Mouse (Mus musculus) CH12.LX (cell line): ENCODE measurements at regions not wholly inside any gene's neighbourhood (a gene's known extent, or its start where the extent isn't known, plus 50 kb on each side); places are given as distances from the start of the nearest gene placed in this dataset.

Experiments
- DNase-seq: peaks from one replicate; pipeline ENCODE4 v3.0.0-alpha.2; 2013; ENCODE audit errors: extremely low read depth
- H3K27ac ChIP-seq: 2 replicates; pipeline ENCODE4 v1.5.1; 2012; ENCODE audit warnings: low read depth, mild to moderate bottlenecking, control low read depth, moderate library complexity; ENCODE audit not compliant: insufficient read depth
- H3K27me3 ChIP-seq: replicated peaks from 2 replicates; pipeline ENCODE3; 2012; ENCODE audit warnings: inconsistent platforms
- H3K36me3 ChIP-seq, 2 experiments: replicated peaks in 1 of 2; 2 replicates each; pipeline versions ENCODE3 to v1.6.1; 2012; ENCODE audit warnings: inconsistent platforms in 1 of 2, low read length in 1 of 2, mild to moderate bottlenecking in 1 of 2, mixed read lengths in 1 of 2, moderate library complexity in 1 of 2; ENCODE audit not compliant: control insufficient read depth in 1 of 2, insufficient read depth in 1 of 2
- H3K4me1 ChIP-seq, 2 experiments: 2 replicates each; pipeline ENCODE4 v1.6.1; 2012; ENCODE audit warnings: inconsistent platforms in 1 of 2, moderate library complexity in 1 of 2; ENCODE audit not compliant: insufficient read depth in 2 of 2, control insufficient read depth in 1 of 2
- H3K4me2 ChIP-seq: 2 replicates; pipeline ENCODE4 v1.6.1; 2012; ENCODE audit warnings: low read depth, mild to moderate bottlenecking, control low read depth; ENCODE audit not compliant: poor library complexity, insufficient read depth, severe bottlenecking
- H3K4me3 ChIP-seq, 3 experiments: fragments of 150-350 bp in 1 of 3; sonication (generic) in 1 of 3; replicated peaks in 1 of 3; 2 replicates each; pipeline versions ENCODE3 to v1.5.1; 2011 to 2012; ENCODE audit warnings: low read depth in 2 of 3, low read length in 2 of 3, mild to moderate bottlenecking in 2 of 3, moderate library complexity in 2 of 3, control low read depth in 1 of 3, improper control_type of control experiment in 1 of 3, inconsistent platforms in 1 of 3, mixed read lengths in 1 of 3; ENCODE audit not compliant: poor library complexity in 1 of 3
- H3K79me2 ChIP-seq: replicated peaks from 2 replicates; pipeline ENCODE4 v1.6.1; 2012; ENCODE audit warnings: mild to moderate bottlenecking, moderate library complexity; ENCODE audit not compliant: control insufficient read depth, poor library complexity, insufficient read depth, severe bottlenecking; ENCODE audit errors: extremely low read depth
- H3K9ac ChIP-seq: 2 replicates; pipeline ENCODE4 v1.6.1; 2012; ENCODE audit warnings: low read depth, mild to moderate bottlenecking, control low read depth, moderate library complexity; ENCODE audit not compliant: insufficient read depth
- H3K9me3 ChIP-seq: replicated peaks from 2 replicates; pipeline ENCODE3; 2012; ENCODE audit warnings: low read length, inconsistent platforms, mixed read lengths
- CHD2 ChIP-seq: IDR thresholded peaks from 2 replicates; pipeline ENCODE4 v1.6.1; 2011; ENCODE audit warnings: low read length, improper control_type of control experiment
- ELF1 ChIP-seq: IDR thresholded peaks from 2 replicates; pipeline ENCODE4 v1.6.1; 2014; ENCODE audit warnings: low read depth, mild to moderate bottlenecking, inconsistent platforms, low read length, improper control_type of control experiment
- EP300 ChIP-seq: IDR thresholded peaks from 2 replicates; pipeline ENCODE4 v1.6.1; 2011; ENCODE audit warnings: low read length, improper control_type of control experiment
- ETS1 ChIP-seq: conservative IDR thresholded peaks from 2 replicates; pipeline ENCODE4 v1.6.1; 2012; ENCODE audit warnings: low read depth, mild to moderate bottlenecking, inconsistent platforms, low read length, improper control_type of control experiment, moderate library complexity
- HCFC1 ChIP-seq: IDR thresholded peaks from 2 replicates; pipeline ENCODE4 v1.6.1; 2012; ENCODE audit warnings: low read depth, mild to moderate bottlenecking, inconsistent platforms, low read length, improper control_type of control experiment
- JUN ChIP-seq: IDR thresholded peaks from 2 replicates; pipeline ENCODE4 v1.6.1; 2011; ENCODE audit warnings: low read depth, mild to moderate bottlenecking, low read length, improper control_type of control experiment, moderate library complexity; ENCODE audit not compliant: insufficient read depth
- JUND ChIP-seq: conservative IDR thresholded peaks from 2 replicates; pipeline ENCODE4 v1.6.1; 2011; ENCODE audit warnings: low read depth, low read length, improper control_type of control experiment
- MEF2A ChIP-seq: IDR thresholded peaks from 2 replicates; pipeline ENCODE4 v1.6.1; 2014; ENCODE audit warnings: low read depth, mild to moderate bottlenecking, inconsistent platforms, low read length, improper control_type of control experiment, borderline replicate concordance
- NRF1 ChIP-seq: IDR thresholded peaks from 2 replicates; pipeline ENCODE4 v1.6.1; 2014; ENCODE audit warnings: low read depth, mild to moderate bottlenecking, inconsistent platforms, low read length, improper control_type of control experiment, moderate library complexity
- POLR2A ChIP-seq: IDR thresholded peaks from 2 replicates; pipeline ENCODE4 v1.6.1; 2011; ENCODE audit warnings: low read depth, mild to moderate bottlenecking, improper control_type of control experiment, low read length
- POLR2AphosphoS2 ChIP-seq: IDR thresholded peaks from 2 replicates; pipeline ENCODE4 v1.6.1; 2011; ENCODE audit warnings: low read depth, low read length, improper control_type of control experiment
- RAD21 ChIP-seq: IDR thresholded peaks from 2 replicates; pipeline ENCODE4 v1.6.1; 2011; ENCODE audit warnings: low read depth, mild to moderate bottlenecking, low read length, improper control_type of control experiment, moderate library complexity
- TCF12 ChIP-seq: IDR thresholded peaks from 2 replicates; pipeline ENCODE4 v1.6.1; 2014; ENCODE audit warnings: low read depth, mild to moderate bottlenecking, inconsistent platforms, low read length, improper control_type of control experiment
- UBTF ChIP-seq: IDR thresholded peaks from 2 replicates; pipeline ENCODE4 v1.6.1; 2012; ENCODE audit warnings: low read depth, mild to moderate bottlenecking, inconsistent platforms, low read length, improper control_type of control experiment, moderate library complexity
- USF1 ChIP-seq: IDR thresholded peaks from 2 replicates; pipeline ENCODE4 v1.6.1; 2014; ENCODE audit warnings: low read depth, mild to moderate bottlenecking, inconsistent platforms, low read length, improper control_type of control experiment
- ZNF384 ChIP-seq: IDR thresholded peaks from 2 replicates; pipeline ENCODE4 v1.6.1; 2012; ENCODE audit warnings: low read depth, low read length, improper control_type of control experiment, inconsistent platforms
- dilution Hi-C: fragments of 300-500 bp; cut with MboI; formaldehyde crosslinking; loops from 2 replicates; pipeline ENCODE4 v1.14.3; 2020; ENCODE audit warnings: low sequenced_read_pairs; ENCODE audit not compliant: extremely low pct_unique_long_range_greater_than_20kb, extremely low pct_ligation_motif_present
- in situ Hi-C: fragments of 300-500 bp; cut with MboI; formaldehyde crosslinking; loops from 3 replicates; pipeline ENCODE4 v1.14.3; 2019; ENCODE audit warnings: low sequenced_read_pairs, low pct_ligation_motif_present, low pct_unique_long_range_greater_than_20kb, mixed read lengths

DNA sequence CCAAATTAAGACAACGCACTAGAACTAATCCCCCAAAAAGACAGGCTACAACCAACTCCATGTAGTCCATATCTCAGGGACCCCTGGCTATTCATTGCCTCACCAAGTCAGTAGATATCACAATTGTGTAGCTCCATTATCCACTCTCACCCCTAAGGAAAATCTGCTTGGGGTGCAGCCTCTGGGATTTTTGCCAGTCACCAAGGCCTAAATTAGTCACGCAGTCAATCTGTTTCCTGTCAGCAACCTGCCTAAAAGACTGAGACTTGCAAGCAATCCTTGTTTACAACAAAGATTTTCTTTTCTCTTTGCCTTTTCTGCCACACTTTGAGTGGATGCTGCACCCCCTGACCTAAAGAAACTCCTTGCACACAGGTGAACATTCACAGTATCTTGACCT is 208.5 kb upstream of the Arpp21 start:
- Histone ChIP-seq H3K36me3 (no peaks in the 10 kb centered on the region), H3K9me3 (peaks cover 63% of the 10 kb centered on the region), H3K27me3 (no peaks in the 10 kb centered on the region), H3K4me3 (no peak overlapping the region), H3K4me2 (no peak overlapping the region), H3K27ac (no peak overlapping the region), H3K79me2 (no peaks in the 10 kb centered on the region), H3K4me1 (no peaks in the 10 kb centered on the region), H3K9ac (no peak overlapping the region)
- dilution Hi-C loops (no loop called here), in situ Hi-C loops (no loop called here)
- DNase-seq, result no peak
- TF ChIP-seq TCF12, result no peak
- TF ChIP-seq RAD21, result no peak
- TF ChIP-seq UBTF, result no peak
- TF ChIP-seq POLR2AphosphoS2, result no peak

DNA sequence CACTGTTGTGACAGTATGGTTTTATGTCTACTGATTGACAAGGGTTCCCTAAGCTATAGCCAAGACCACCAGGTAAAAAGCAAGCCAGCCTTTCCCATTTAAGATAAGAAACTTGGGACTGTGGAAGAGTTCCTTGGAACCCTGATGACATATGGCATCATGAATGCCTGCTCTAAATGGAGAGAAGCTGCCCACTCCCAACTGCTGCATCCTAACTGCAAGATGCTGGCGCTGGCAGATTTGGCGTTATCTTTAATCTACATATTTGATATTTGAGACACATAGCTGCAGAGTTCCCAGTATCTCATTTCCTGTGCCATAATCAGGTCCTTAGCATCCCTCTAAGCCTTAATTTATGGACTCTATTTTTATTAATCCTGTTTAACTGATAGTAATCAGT is 200.4 kb upstream of the Arpp21 start:
- dilution Hi-C loops, result no loop called here

DNA sequence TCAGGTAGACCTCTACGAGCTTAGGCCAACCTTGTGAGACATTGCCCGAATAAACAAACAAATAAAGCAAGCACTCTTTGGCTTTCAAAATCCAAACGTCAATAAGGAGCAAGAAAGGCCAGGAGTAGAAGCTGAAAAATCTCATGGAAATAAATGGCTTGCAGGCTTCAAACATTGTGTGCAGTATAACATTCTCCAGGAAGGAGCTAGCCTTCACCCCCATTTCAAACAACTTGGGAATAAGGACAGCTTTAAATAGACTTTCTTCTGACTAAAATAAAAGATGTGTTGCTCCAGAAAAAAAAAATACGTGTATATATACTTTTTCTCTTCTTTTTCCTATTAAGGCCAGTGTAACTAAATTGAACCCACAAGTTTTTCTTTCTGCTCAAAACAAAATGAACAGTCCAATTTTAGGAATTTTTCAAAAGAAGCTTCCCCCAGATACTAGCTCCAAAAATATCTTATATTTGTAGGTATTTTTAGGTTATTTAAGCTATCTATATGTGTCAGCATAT is 196.2 kb upstream of the Arpp21 start:
- H3K9ac ChIP-seq, result no peak overlapping the region
- no peak overlapping the region for H3K27ac ChIP-seq
- no peaks in the 10 kb centered on the region for H3K27me3 ChIP-seq
- in situ Hi-C loops (no loop called here), dilution Hi-C loops (no loop called here)
- H3K4me1 ChIP-seq, result no peaks in the 10 kb centered on the region
- no peaks in the 10 kb centered on the region for H3K36me3 ChIP-seq
- H3K9me3 ChIP-seq, result peaks cover 64% of the 10 kb centered on the region
- H3K4me2 ChIP-seq, result no peak overlapping the region
- H3K4me3 ChIP-seq, result no peak overlapping the region
- H3K79me2 ChIP-seq, result no peaks in the 10 kb centered on the region
- no peak for TF ChIP-seq POLR2A
- TF ChIP-seq CHD2, result no peak
- no peak for TF ChIP-seq MEF2A
- TF ChIP-seq NRF1, result no peak
- no peak for TF ChIP-seq ZNF384
- no peak for TF ChIP-seq ETS1
- TF ChIP-seq HCFC1, result no peak
- TF ChIP-seq ELF1, result no peak
- no peak for TF ChIP-seq JUN
- no peak for TF ChIP-seq JUND
- TF ChIP-seq EP300, result no peak
- DNase-seq, result no peak

More for the DNA sequence above, 200.4 kb upstream of the Arpp21 start:
- Histone ChIP-seq H3K27ac (no peak overlapping the region), H3K9ac (no peak overlapping the region), H3K79me2 (no peaks in the 10 kb centered on the region), H3K9me3 (peaks cover 65% of the 10 kb centered on the region), H3K27me3 (no peaks in the 10 kb centered on the region), H3K4me3 (no peak overlapping the region), H3K36me3 (no peaks in the 10 kb centered on the region), H3K4me1 (no peaks in the 10 kb centered on the region), H3K4me2 (no peak overlapping the region)
- DNase-seq, result no peak
- in situ Hi-C loops, result no loop called here
- no peak for TF ChIP-seq USF1
